29 mouse cellular contexts compared by ENCODE assay signal in the genomic region with DNA sequence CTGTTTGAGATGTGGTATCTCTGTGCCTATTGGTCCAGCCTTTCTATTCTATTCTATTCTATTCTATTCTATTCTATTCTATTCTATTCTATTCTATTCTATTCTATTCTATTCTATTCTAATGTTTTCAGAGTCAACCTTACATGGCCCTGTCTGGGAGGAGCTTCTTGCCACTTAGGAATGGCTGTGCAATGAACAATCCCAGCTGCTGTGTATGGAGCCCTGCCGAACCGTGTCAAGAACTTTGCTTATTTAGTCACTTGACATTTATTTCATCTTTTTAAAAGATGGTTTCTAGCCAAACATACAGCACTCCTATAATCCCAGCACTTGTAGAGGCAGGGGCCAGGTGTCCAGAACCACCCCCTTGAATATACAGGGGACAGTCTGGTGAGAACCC. TPM values are rescaled to one million over a fixed set of nuclear protein-coding genes. Genes with fewer than 3 reads are reported as not detected.
A peak's percentile ranks its signal among the peaks of the same experiment; 100 is the strongest.
DNase-seq lines count a peak whose midpoint lies in the region; ATAC-seq and TF ChIP-seq lines count a peak whose summit lies in the region.
"Had no signal": no experiment of that assay in that cellular context is flagged by ENCODE, and none has a peak within 500 bp of the region (broad histone marks: within the 10 kb centered on the region; RNA-seq: fewer than 3 reads in every experiment).

No protein-coding gene starts in this region.

- DNase-seq in heart, postnatal 14 days: peak; percentile 36 to 58
- DNase-seq in heart, postnatal 4 days: no peak
- peak; percentile 80 for DNase-seq in kidney, postnatal 0 days (ENCODE audit: low spot score)
- DNase-seq in lung, postnatal 25 days (ENCODE audit: low spot score): no peak
- peak; percentile 66 for DNase-seq in lung, postnatal 36 days
- DNase-seq in yolk sac, embryonic 10.5 days (ENCODE audit: low spot score): no peak
- DNase-seq: adrenal gland, postnatal 10 days; B cell, adult 2 months; cerebellum, adult 11 months; cerebellum, adult 8-10 months; cerebellum, postnatal 14 days; embryo, embryonic 11 days; gastrocnemius, adult 2 months; gastrocnemius, postnatal 36 days had no signal

- no peaks in the 10 kb centered on the region for H3K9me3 ChIP-seq in kidney, postnatal 0 days (replicated peaks; ENCODE audit: low read length)
- no peaks in the 10 kb centered on the region for H3K9me3 ChIP-seq in kidney, embryonic 16.5 days (ENCODE audit: low read length)
- H3K9me3 ChIP-seq in lung, embryonic 15.5 days: no peaks in the 10 kb centered on the region
- H3K9me3 ChIP-seq: embryonic facial prominence, embryonic 15.5 days; forebrain, embryonic 10.5 days; G1E; heart, embryonic 13.5 days had no signal

- TF ChIP-seq CTCF in kidney, postnatal 0 days (IDR thresholded peaks at IDR 0.05; ENCODE audit: low read depth): no peak

- H3K4me3 ChIP-seq in kidney, postnatal 0 days (replicated peaks; ENCODE audit: low read depth, low read length): no peak overlapping the region
- H3K4me3 ChIP-seq in kidney, embryonic 16.5 days (ENCODE audit: low read length): no peak overlapping the region
- no peak overlapping the region for H3K4me3 ChIP-seq in lung, embryonic 15.5 days
- H3K4me3 ChIP-seq: embryonic facial prominence, embryonic 15.5 days; erythroblast, embryonic 14.5 days; forebrain, embryonic 10.5 days; gastrocnemius, adult 2 months; heart, embryonic 13.5 days had no signal

- 31% methylated on average over 2 of the region's 2 CpGs for WGBS in kidney, postnatal 0 days
- WGBS in kidney, embryonic 16.5 days: 34% methylated on average over 2 of the region's 2 CpGs
- WGBS in lung, embryonic 15.5 days: 14% methylated on average over 2 of the region's 2 CpGs

- no peaks in the 10 kb centered on the region for H3K4me1 ChIP-seq in kidney, postnatal 0 days (replicated peaks; ENCODE audit: insufficient read depth, low read length)
- peaks cover 4% of the 10 kb centered on the region; the same call in 1 of the 2 replicates for H3K4me1 ChIP-seq in kidney, embryonic 16.5 days (ENCODE audit: insufficient read depth, low read length)
- peaks cover 13% of the 10 kb centered on the region for H3K4me1 ChIP-seq in lung, embryonic 15.5 days

- no peak overlapping the region for H3K4me2 ChIP-seq in kidney, postnatal 0 days (ENCODE audit: low read length)
- H3K4me2 ChIP-seq in kidney, embryonic 16.5 days (replicated peaks; ENCODE audit: low read depth, low read length): no peak overlapping the region
- no peak overlapping the region for H3K4me2 ChIP-seq in lung, embryonic 15.5 days
- H3K4me2 ChIP-seq: embryonic facial prominence, embryonic 15.5 days; heart, embryonic 13.5 days had no signal

- no peak overlapping the region for H3K27ac ChIP-seq in kidney, postnatal 0 days
- H3K27ac ChIP-seq in kidney, embryonic 16.5 days (ENCODE audit: low read length): no peak overlapping the region
- no peak overlapping the region for H3K27ac ChIP-seq in lung, embryonic 15.5 days
- H3K27ac ChIP-seq: embryonic facial prominence, embryonic 15.5 days; forebrain, embryonic 10.5 days; gastrocnemius, adult 2 months; heart, embryonic 13.5 days had no signal

- no peak overlapping the region for H3K9ac ChIP-seq in kidney, postnatal 0 days (ENCODE audit: low read depth, low read length)
- no peak overlapping the region for H3K9ac ChIP-seq in kidney, embryonic 16.5 days (replicated peaks; ENCODE audit: low read length)
- no peak overlapping the region for H3K9ac ChIP-seq in lung, embryonic 15.5 days
- H3K9ac ChIP-seq: embryonic facial prominence, embryonic 15.5 days; heart, embryonic 13.5 days had no signal

- intact Hi-C loops in heart, postnatal 14 days (cut with DNase I): no loop called here

- no peaks in the 10 kb centered on the region for H3K27me3 ChIP-seq in kidney, postnatal 0 days (ENCODE audit: insufficient read depth, low read length)
- no peaks in the 10 kb centered on the region for H3K27me3 ChIP-seq in kidney, embryonic 16.5 days (ENCODE audit: insufficient read depth, low read length)
- H3K27me3 ChIP-seq in lung, embryonic 15.5 days: no peaks in the 10 kb centered on the region; the same call in 1 of the 2 replicates
- H3K27me3 ChIP-seq: embryonic facial prominence, embryonic 15.5 days had no signal

- H3K36me3 ChIP-seq in kidney, postnatal 0 days (ENCODE audit: insufficient read depth, low read length): no peaks in the 10 kb centered on the region
- H3K36me3 ChIP-seq in kidney, embryonic 16.5 days (ENCODE audit: insufficient read depth, low read length): no peaks in the 10 kb centered on the region
- H3K36me3 ChIP-seq in lung, embryonic 15.5 days: no peaks in the 10 kb centered on the region
- H3K36me3 ChIP-seq: embryonic facial prominence, embryonic 15.5 days; forebrain, embryonic 10.5 days; G1E; heart, embryonic 13.5 days had no signal

- ATAC-seq in kidney, postnatal 0 days (replicated peaks; ENCODE audit: low FRiP score, low read depth): no peak
- ATAC-seq in kidney, embryonic 16.5 days (ENCODE audit: low FRiP score, low TSS enrichment): no peak; the same call in 1 of the 2 replicates
- peak; percentile 60; the same call in 1 of the 2 replicates for ATAC-seq in lung, embryonic 15.5 days (ENCODE audit: borderline replicate concordance, extremely low read depth, low FRiP score, low TSS enrichment)
- ATAC-seq: CD4-positive, CD25-positive, alpha-beta regulatory T cell, adult 4 months; forebrain, embryonic 14.5 days had no signal

RNA-seq across cellular contexts. Expression of gene Socs1, which starts 21.0 kb away (rescaled TPM):
- total RNA-seq in heart, postnatal 14 days (2021): 1 to 10 TPM in 1 of 2 experiments, under 1 TPM in 1; 0.84 to 1.9 TPM
- 1 to 10 TPM; 1.6 TPM for total RNA-seq in heart, postnatal 4 days (2021)
- polyA plus RNA-seq in kidney, postnatal 0 days (2015; fragmentation: Nextera tagmentation; extraction: Ambion mirVana): 7.4 and 7.8 TPM in 2 replicates
- polyA plus RNA-seq in kidney, embryonic 16.5 days (2015; fragmentation: Nextera tagmentation; extraction: Ambion mirVana): 5.8 and 7.3 TPM in 2 replicates
- polyA plus RNA-seq in lung, embryonic 15.5 days (2015; fragmentation: Nextera tagmentation; extraction: Ambion mirVana): 9.8 and 10.4 TPM in 2 replicates

RNA-seq across cellular contexts. Expression of gene Tnp2, which starts 24.1 kb away (rescaled TPM):
- not detected for total RNA-seq in heart, postnatal 14 days (2021)
- total RNA-seq in heart, postnatal 4 days (2021): not detected
- not detected in 2 replicates for polyA plus RNA-seq in kidney, postnatal 0 days (2015; fragmentation: Nextera tagmentation; extraction: Ambion mirVana)
- polyA plus RNA-seq in kidney, embryonic 16.5 days (2015; fragmentation: Nextera tagmentation; extraction: Ambion mirVana): not detected in 2 replicates
- polyA plus RNA-seq in lung, embryonic 15.5 days (2015; fragmentation: Nextera tagmentation; extraction: Ambion mirVana): not detected in 2 replicates
- total RNA-seq: adrenal gland, postnatal 10 days; adrenal gland, postnatal 4 days; common myeloid progenitor, adult 5-6 weeks; G1E; gastrocnemius, adult 2 months; hematopoietic stem cell, adult 5-6 weeks had no signal
- polyA plus RNA-seq: brain, embryonic 14.5 days; embryonic facial prominence, embryonic 11.5 days; embryonic facial prominence, embryonic 15.5 days; erythroblast, embryonic 14.5 days; forebrain, embryonic 10.5 days; forebrain, embryonic 14.5 days; G1E; heart, embryonic 13.5 days; heart, postnatal 0 days had no signal

RNA-seq across cellular contexts. Expression of gene Prm3, which starts 26.4 kb away (rescaled TPM):
- total RNA-seq in heart, postnatal 14 days (2021): not detected
- not detected for total RNA-seq in heart, postnatal 4 days (2021)
- not detected in 2 replicates for polyA plus RNA-seq in kidney, postnatal 0 days (2015; fragmentation: Nextera tagmentation; extraction: Ambion mirVana)
- not detected in 2 replicates for polyA plus RNA-seq in kidney, embryonic 16.5 days (2015; fragmentation: Nextera tagmentation; extraction: Ambion mirVana)
- polyA plus RNA-seq in lung, embryonic 15.5 days (2015; fragmentation: Nextera tagmentation; extraction: Ambion mirVana): not detected in 2 replicates
- total RNA-seq: adrenal gland, postnatal 10 days; adrenal gland, postnatal 4 days; common myeloid progenitor, adult 5-6 weeks; G1E; gastrocnemius, adult 2 months; gastrocnemius, postnatal 36 days; hematopoietic stem cell, adult 5-6 weeks had no signal
- polyA plus RNA-seq: brain, embryonic 14.5 days; CD4-positive, CD25-positive, alpha-beta regulatory T cell, adult 4 months; embryonic facial prominence, embryonic 11.5 days; embryonic facial prominence, embryonic 15.5 days; erythroblast, embryonic 14.5 days; forebrain, embryonic 10.5 days; forebrain, embryonic 14.5 days; G1E; heart, embryonic 13.5 days; heart, postnatal 0 days had no signal

RNA-seq across cellular contexts. Expression of gene Prm2, which starts 31.6 kb away (rescaled TPM):
- not detected for total RNA-seq in heart, postnatal 14 days (2021)
- total RNA-seq in heart, postnatal 4 days (2021): not detected
- polyA plus RNA-seq in kidney, postnatal 0 days (2015; fragmentation: Nextera tagmentation; extraction: Ambion mirVana): not detected in 2 replicates
- polyA plus RNA-seq in kidney, embryonic 16.5 days (2015; fragmentation: Nextera tagmentation; extraction: Ambion mirVana): not detected in 2 replicates
- polyA plus RNA-seq in lung, embryonic 15.5 days (2015; fragmentation: Nextera tagmentation; extraction: Ambion mirVana): not detected in 2 replicates
- total RNA-seq: adrenal gland, postnatal 10 days; adrenal gland, postnatal 4 days; common myeloid progenitor, adult 5-6 weeks; gastrocnemius, adult 2 months; gastrocnemius, postnatal 36 days; hematopoietic stem cell, adult 5-6 weeks had no signal
- polyA plus RNA-seq: brain, embryonic 14.5 days; CD4-positive, CD25-positive, alpha-beta regulatory T cell, adult 4 months; embryonic facial prominence, embryonic 11.5 days; embryonic facial prominence, embryonic 15.5 days; erythroblast, embryonic 14.5 days; forebrain, embryonic 10.5 days; forebrain, embryonic 14.5 days; G1E; heart, embryonic 13.5 days; heart, postnatal 0 days had no signal

RNA-seq across cellular contexts. Expression of gene Prm1, which starts 41.3 kb away (rescaled TPM):
- not detected for total RNA-seq in heart, postnatal 14 days (2021)
- not detected for total RNA-seq in heart, postnatal 4 days (2021)
- polyA plus RNA-seq in kidney, postnatal 0 days (2015; fragmentation: Nextera tagmentation; extraction: Ambion mirVana): not detected in 2 replicates
- not detected in 2 replicates for polyA plus RNA-seq in kidney, embryonic 16.5 days (2015; fragmentation: Nextera tagmentation; extraction: Ambion mirVana)
- 0.36 TPM in 1 of 2 replicates, not detected in the other for polyA plus RNA-seq in lung, embryonic 15.5 days (2015; fragmentation: Nextera tagmentation; extraction: Ambion mirVana)
- total RNA-seq: adrenal gland, postnatal 10 days; adrenal gland, postnatal 4 days; common myeloid progenitor, adult 5-6 weeks; G1E; gastrocnemius, adult 2 months; gastrocnemius, postnatal 36 days; hematopoietic stem cell, adult 5-6 weeks had no signal
- polyA plus RNA-seq: brain, embryonic 14.5 days; embryonic facial prominence, embryonic 11.5 days; embryonic facial prominence, embryonic 15.5 days; erythroblast, embryonic 14.5 days; forebrain, embryonic 10.5 days; forebrain, embryonic 14.5 days; G1E; heart, postnatal 0 days had no signal

Comparison
In these comparisons a context has a peak if more than half of its experiments do, and no peak if none do; other contexts are left out.
1. DNase-seq: peak in heart, postnatal 14 days (2 of 2), kidney, postnatal 0 days (single experiment) and lung, postnatal 36 days (single experiment); none in heart, postnatal 4 days (single experiment), lung, postnatal 25 days (single experiment) and yolk sac, embryonic 10.5 days (single experiment).